Mouse (Mus musculus) regulatory T cell (primary cell): ENCODE data around the gene Psors1c2.

Experiments
- in situ Hi-C: fragments of 300-600 bp; cut with MboI, MseI; formaldehyde crosslinking; loops from one replicate; pipeline ENCODE4 v1.15.1; 2025; ENCODE audit warnings: high pct_unique_total_duplicates

The Psors1c2 gene

DNA sequence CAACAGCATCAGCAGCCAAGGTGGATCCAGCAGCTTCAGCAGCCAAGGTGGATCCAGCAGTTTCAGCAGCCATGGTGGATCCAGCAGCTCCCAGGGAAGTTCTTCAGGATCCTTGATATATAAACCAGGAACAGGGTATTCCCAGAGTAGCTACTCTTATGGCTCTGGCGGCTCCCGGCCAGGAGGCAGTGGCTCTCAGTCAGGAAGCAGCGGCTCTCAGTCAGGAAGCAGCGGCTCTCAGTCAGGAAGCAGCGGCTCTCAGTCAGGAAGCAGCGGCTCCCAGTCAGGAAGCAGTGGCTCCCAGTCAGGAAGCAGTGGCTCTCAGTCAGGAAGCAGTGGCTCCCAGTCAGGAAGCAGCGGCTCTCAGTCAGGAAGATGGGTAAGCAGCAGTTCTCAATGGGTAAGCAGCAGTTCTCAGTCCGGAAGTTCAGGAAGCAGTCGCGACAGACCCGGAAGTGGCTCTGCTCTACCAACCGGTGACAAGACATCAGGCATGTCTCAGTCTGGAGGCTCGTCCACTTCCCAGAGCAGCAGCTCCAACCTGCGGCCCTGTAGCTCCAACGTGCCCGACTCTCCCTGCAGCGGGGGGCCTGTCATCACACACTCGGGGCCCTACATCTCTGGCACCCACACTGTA lies 21.9 kb downstream of the Psors1c2 start:
- in situ Hi-C loops, result no loop called here

DNA sequence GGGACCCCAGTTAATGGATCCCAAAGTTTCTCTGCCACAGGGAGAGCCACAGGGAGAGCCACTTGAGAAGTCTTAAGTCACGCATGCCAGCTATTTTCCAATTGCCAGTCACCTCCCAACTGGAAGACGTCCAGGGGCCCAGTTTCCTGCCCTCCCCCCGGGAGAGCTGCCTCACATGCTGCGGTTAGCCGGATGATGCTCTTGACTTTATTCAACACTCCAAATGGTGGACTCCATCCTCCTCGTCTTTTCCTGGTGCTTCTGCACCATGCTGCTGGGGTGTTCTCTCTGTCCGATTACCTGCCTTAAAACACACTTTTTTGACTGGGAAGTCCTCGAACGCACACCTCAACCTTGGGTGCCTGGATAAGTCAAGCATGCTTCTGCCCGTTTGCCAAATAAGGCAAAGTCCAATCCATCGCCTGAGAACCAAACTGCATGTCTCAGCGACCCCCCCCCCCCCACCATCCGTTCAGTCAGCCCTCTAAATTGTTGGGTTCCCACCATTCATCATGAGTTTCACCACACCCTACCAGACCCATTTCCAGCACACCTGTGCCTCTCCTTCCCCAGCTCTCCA lies 23.3 kb downstream of the Psors1c2 start:
- in situ Hi-C loops, result no loop called here

DNA sequence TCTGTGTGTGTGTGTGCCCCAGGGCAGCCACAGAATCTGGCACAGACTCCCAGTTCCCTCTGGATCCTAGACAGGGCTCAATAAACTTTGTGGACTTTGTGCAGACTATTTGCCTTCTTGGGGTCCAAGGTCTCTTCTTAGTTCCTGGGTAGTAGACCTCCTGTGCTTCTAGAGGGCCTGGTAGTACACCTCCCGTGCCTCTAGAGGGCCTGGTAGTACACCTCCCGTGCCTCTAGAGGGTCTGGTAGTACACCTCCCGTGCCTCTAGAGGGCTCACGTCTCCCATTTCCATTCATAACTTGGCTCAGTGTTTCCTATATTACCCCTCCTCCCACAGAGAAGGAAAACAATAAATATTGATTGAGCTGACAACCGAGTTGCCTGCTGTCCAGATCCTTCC lies 23.8 kb downstream of the Psors1c2 start:
- in situ Hi-C loops, result no loop called here

DNA sequence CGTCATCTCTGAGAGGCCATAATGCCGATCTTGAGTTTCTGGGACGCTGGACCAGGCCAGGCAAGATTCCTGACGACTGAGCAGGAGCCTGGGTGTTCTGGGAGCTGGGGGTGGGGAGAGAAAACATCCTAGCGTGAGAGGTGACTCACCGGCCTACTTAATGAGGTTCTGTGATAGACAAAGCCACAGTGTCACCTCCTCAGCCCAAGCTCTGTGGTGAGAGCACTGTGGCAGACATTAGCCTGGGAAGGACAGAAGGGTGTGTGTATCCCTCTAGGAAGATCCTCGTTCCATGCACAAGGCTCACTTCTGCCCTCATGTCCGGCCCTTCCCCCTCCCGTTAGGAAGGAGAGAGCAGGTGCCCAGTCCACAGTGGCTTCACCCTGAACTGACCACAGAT lies 24.4 kb downstream of the Psors1c2 start:
- in situ Hi-C loops, result no loop called here

DNA sequence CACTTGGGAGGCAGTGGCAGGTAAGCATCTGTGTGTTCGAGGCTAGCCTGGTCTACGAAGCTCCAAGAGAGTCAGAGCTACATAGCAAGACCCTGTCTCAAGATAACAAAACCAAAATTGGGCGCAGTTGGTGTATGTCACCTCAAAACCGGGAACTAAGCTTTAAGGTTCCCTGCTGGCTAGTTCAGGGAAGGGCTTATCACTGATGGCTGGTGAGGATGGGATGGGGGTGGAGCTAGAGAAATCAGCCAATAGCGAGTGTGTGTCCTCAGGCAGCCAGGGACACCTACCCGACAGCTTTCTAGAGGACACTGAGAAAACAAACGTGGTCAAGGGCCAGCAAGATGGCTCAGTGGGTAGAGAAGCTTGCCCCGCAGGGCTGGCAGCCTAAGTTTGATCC lies 25.2 kb downstream of the Psors1c2 start:
- in situ Hi-C loops, result no loop called here

DNA sequence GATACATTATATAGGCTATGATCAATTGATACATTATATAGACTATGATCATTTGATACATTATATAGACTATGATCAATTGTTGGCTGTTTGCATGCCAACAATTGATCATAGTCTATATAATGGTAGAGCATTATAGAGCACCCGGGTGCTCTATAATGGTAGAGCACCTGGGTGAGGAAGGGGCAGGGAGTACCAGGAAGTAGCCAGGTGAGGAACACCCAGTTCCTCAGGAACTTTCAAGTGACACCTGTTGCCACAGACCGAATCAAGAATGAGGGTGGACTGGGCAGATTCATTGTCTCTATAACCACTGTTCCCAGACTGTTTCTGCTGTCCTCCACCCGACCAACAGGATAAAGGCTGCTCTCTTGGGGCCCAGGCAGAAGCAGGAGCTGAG lies 34.1 kb downstream of the Psors1c2 start, which contains the start of gene 2300002M23Rik:
Gene 2300002M23Rik (plus strand): TSS at position 301 of the 400 bp plus-strand sequence.
- in situ Hi-C loops, result no loop called here

DNA sequence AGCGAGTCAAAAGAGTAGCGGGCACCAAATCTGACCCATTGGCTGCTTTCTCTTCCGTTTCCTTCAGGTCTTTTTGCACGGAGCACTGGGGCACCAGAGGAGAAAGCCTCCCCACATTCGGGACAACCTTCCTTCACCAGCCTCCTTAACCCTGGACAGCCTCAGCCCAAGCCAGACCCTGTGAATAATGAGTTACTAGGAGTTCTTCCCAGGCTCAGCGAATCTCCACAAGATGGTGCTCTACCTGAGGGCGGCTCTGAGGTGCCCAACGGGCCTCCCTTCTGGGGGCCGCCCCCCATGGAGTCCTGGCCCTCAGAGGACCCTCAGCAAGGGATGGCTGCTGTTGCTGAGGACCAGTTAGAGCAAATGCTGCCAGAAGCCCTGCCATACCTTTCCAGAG lies 34.8 kb downstream of the Psors1c2 start:
- in situ Hi-C loops, result no loop called here

DNA sequence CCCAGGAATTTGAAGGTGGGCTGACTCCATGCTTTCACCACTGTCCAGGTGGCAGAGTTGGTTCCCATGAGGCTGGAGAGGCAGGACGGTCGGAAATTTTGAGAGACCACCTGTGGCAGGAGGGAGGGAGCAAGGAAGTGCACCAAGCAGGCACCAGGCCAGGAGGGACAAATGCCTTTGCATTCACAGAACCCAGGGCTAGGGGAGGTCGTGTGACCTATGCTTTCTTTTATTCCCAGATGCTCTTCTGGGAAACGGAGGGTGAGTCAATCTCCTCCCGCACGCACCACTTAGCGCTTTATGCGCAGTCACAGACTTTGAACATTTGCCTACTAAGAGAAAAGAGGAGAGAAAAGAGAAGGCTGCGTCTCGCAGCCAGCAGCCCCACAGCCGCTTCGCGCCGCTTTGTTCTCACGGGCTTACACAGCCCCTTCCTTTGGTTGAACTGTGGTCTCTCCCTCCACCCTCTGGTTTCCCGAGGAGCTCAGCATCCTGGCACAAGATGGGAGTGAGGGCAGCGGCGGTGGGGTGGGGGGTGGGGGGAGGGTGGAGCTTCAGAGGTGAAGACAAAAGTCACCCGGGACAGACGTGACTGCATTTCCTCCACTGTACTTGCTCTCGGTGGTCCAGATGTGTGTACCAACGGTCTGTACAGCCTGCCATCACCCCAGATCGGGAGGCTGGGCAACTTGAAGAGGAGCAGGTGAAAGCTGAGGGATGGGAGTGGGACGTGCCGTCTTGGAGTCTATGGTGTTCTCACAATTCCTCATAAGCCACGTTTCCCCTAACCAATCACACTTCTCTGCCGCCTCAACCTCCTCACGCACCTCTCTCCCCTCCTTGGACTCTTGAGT lies 36.3 kb downstream of the Psors1c2 start:
- in situ Hi-C loops, result no loop called here

DNA sequence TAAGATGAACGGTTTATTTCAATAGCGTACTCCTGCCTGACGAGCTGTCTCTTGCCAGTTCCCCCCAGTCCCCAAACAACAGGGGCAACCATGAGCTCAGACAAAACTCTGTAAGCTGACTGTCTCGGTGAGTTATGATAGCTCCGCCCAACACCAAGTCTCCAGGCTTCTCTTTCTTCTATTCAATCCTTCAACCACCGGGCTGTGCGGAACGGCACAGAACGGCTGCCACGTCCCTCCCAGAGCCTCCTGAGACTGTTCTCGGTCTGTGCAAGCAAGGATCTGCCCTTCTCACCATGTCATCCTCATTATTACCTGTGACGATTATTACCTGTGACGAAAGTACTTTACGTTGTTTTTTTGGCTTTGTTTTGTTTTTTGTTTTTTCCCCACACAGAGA lies 37.8 kb downstream of the Psors1c2 start:
- in situ Hi-C loops, result no loop called here

DNA sequence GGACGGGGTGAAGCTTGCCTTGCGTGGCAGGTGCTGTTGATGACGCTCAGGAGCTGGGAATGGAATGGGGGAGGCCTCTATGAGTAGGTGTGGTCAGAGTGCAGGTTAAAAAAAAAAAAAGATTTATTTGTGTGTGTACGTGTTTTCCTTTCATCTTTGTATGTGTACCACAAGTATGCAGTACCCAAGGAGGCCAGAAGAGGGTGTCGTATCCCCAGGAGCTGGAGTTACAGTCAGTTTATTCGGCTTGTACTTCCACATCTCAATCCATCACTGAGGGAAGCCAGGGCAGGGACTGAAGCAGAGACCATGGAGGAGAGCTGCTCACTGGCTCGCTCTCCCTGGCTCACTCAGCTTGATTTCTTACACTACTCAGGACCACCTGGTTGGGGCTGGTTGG lies 38.5 kb downstream of the Psors1c2 start:
- in situ Hi-C loops, result no loop called here

DNA sequence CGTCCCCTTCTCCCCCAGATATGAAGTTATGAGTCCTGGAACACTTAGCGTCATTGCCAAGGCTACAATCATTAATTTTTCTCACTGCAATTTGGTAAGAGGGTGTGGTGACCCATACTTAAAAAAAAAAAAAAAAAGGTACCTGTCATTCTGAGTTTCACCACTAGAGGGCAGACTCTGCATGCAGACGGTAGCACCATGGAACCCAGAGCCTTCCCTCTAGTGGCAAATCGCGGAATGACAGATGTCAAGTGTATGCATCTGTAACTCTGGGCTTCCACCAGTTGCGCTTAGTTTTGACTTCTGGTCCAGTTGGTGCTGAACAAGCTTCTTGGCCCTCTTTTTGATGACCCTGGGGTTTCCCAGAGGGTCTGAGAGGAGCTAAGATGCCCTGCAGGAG lies 45.2 kb downstream of the Psors1c2 start:
- in situ Hi-C loops, result no loop called here

DNA sequence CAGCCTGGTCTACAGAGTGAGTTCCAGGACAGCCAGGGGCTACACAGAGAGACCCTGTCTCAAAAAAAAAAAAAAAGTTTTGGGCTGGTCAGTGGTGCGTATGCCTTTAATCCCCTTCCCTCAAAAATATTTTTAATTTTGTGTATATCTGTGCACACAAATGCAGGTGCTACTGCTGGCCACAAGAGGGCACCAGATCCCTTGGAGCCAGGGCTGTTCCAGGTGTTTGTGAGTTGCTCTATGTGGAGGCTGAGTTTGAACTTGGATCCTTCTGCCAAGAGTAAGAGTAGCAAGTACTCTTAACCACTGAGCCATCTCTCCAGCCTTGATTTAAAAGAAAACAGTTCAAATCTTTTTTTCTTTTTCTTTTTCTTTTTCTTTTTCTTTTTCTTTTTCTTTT lies 49.9 kb downstream of the Psors1c2 start:
- in situ Hi-C loops, result no loop called here
